Mouse (Mus musculus) spleen, adult 2 months (tissue): ENCODE data around the gene Scamp3.

ENCODE experiments used
- CTCF ChIP-seq: fragments of 200-500 bp; IDR thresholded peaks from 2 replicates; pipeline ENCODE4 v1.5.1; 2011; ENCODE audit warnings: mild to moderate bottlenecking, inconsistent platforms; ENCODE audit not compliant: insufficient read depth, insufficient read length, insufficient replicate concordance; ENCODE audit errors: extremely low read depth
- POLR2A ChIP-seq: fragments of 200-500 bp; IDR thresholded peaks from 2 replicates; pipeline ENCODE4 v1.6.1; 2011; ENCODE audit warnings: low read depth, low read length, inconsistent platforms

DNA sequence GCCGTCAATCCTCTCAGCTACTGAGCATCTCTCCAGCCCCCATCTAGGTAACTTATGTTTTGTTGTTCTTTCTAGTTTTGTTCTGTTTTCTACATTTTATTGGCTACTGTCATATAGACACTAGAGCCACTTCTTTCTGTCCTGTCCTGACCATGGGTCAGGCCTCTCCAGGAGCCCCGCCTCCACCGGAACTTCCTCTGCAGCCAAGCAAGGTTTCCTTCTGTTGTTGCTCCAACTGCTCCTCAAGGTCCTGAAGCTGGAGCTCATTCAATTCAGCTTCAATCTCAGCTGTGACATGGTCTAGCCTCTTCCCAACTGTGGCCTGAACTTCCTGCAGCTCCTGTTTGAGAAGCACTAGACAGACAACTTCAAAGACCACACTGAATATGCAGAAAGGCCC, 47.4 kb upstream of the Scamp3 start:
- TF ChIP-seq CTCF (no peak), POLR2A (no peak)
